In the genomic region with DNA sequence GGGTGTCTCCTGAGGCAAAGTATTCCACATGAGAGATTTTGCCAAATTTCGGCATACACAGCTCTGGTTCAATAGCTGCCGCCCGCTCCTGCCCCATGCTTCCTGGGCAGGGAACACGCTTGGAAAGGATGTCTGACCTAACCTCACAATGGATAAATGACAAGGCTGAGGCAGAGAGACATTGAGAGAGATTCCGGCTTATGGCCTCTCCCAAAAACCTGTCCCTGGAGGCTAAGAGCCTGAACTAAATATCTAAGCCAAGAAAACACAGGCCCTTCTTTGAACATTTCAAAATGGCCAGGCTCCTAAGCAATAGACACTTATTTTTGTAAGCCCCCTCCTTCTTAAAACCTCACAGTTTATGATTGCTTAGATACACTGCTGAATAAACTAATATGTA, we compare ENCODE assay signal across 9 mouse cellular contexts. TPM values are rescaled to one million over a fixed set of nuclear protein-coding genes. Genes with fewer than 3 reads are reported as not detected.
DNase-seq lines count a peak whose midpoint lies in the region; ATAC-seq lines count a peak whose summit lies in the region.
"Had no signal": no experiment of that assay in that cellular context is flagged by ENCODE, and none has a peak within 500 bp of the region (broad histone marks: within the 10 kb centered on the region; RNA-seq: fewer than 3 reads in every experiment).

No protein-coding gene starts in this region.

- no peaks in the 10 kb centered on the region for H3K36me3 ChIP-seq in forebrain, embryonic 10.5 days (replicated peaks)
- H3K36me3 ChIP-seq in forebrain, embryonic 12.5 days (replicated peaks): no peaks in the 10 kb centered on the region
- H3K36me3 ChIP-seq in heart, embryonic 15.5 days: no peaks in the 10 kb centered on the region
- no peaks in the 10 kb centered on the region for H3K36me3 ChIP-seq in embryonic facial prominence, embryonic 12.5 days
- no peaks in the 10 kb centered on the region for H3K36me3 ChIP-seq in limb, embryonic 13.5 days

- peaks cover 77% of the 10 kb centered on the region for H3K27me3 ChIP-seq in forebrain, embryonic 10.5 days (ENCODE audit: poor library complexity, severe bottlenecking)
- H3K27me3 ChIP-seq in forebrain, embryonic 12.5 days: peaks cover 61% of the 10 kb centered on the region
- peaks cover 7% of the 10 kb centered on the region; the same call in 1 of the 2 replicates for H3K27me3 ChIP-seq in heart, embryonic 15.5 days
- H3K27me3 ChIP-seq in embryonic facial prominence, embryonic 12.5 days: peaks cover 34% of the 10 kb centered on the region
- H3K27me3 ChIP-seq in limb, embryonic 13.5 days: peaks cover 43% of the 10 kb centered on the region

- DNase-seq in forebrain, embryonic 10.5 days (ENCODE audit: extremely low spot score, low spot score): no peak
- no peak for DNase-seq in heart, postnatal 36 days
- no peak for DNase-seq in right cerebral cortex, postnatal 4 days
- no peak for DNase-seq in layer of hippocampus, adult 9-11 months

- intact Hi-C loops in heart, postnatal 36 days (cut with DNase I): loop anchor here (5.0 kb wide), 1 partner anchor 137 kb away; no protein-coding TSS in a partner anchor

- 84% methylated on average over 5 of the region's 5 CpGs for WGBS in forebrain, embryonic 10.5 days
- WGBS in forebrain, embryonic 12.5 days: 71% methylated on average over 5 of the region's 5 CpGs
- 86% methylated on average over 5 of the region's 5 CpGs for WGBS in heart, embryonic 15.5 days
- WGBS in embryonic facial prominence, embryonic 12.5 days: 76% methylated on average over 5 of the region's 5 CpGs
- WGBS in limb, embryonic 13.5 days: 90% methylated on average over 5 of the region's 5 CpGs

- no peak overlapping the region; the same call in 1 of the 2 replicates for H3K4me2 ChIP-seq in forebrain, embryonic 12.5 days
- H3K4me2 ChIP-seq in heart, embryonic 15.5 days: peak overlapping the region; percentile 95
- H3K4me2 ChIP-seq in embryonic facial prominence, embryonic 12.5 days (replicated peaks): peak overlapping the region; percentile 92
- peak overlapping the region; percentile 99 for H3K4me2 ChIP-seq in limb, embryonic 13.5 days (replicated peaks)

- no peak overlapping the region for H3K9ac ChIP-seq in forebrain, embryonic 12.5 days
- no peak overlapping the region for H3K9ac ChIP-seq in heart, embryonic 15.5 days
- no peak overlapping the region for H3K9ac ChIP-seq in embryonic facial prominence, embryonic 12.5 days
- H3K9ac ChIP-seq in limb, embryonic 13.5 days: no peak overlapping the region

- H3K9me3 ChIP-seq in forebrain, embryonic 10.5 days: peaks cover 12% of the 10 kb centered on the region; the same call in 1 of the 2 replicates
- peaks cover 4% of the 10 kb centered on the region for H3K9me3 ChIP-seq in forebrain, embryonic 12.5 days
- H3K9me3 ChIP-seq in heart, embryonic 15.5 days (replicated peaks): no peaks in the 10 kb centered on the region
- H3K9me3 ChIP-seq in embryonic facial prominence, embryonic 12.5 days: 0 out of 2 replicates have a peak, but pooled peaks cover 4% of the 10 kb centered on the region
- H3K9me3 ChIP-seq in limb, embryonic 13.5 days: peaks cover 6% of the 10 kb centered on the region; the same call in 1 of the 2 replicates

- peaks cover 56% of the 10 kb centered on the region for H3K4me1 ChIP-seq in forebrain, embryonic 10.5 days
- peaks cover 36% of the 10 kb centered on the region for H3K4me1 ChIP-seq in forebrain, embryonic 12.5 days
- peaks cover 40% of the 10 kb centered on the region for H3K4me1 ChIP-seq in heart, embryonic 15.5 days (replicated peaks)
- peaks cover 20% of the 10 kb centered on the region; the same call in 1 of the 2 replicates for H3K4me1 ChIP-seq in embryonic facial prominence, embryonic 12.5 days
- peaks cover 27% of the 10 kb centered on the region for H3K4me1 ChIP-seq in limb, embryonic 13.5 days

- no peak overlapping the region for H3K27ac ChIP-seq in forebrain, embryonic 10.5 days
- no peak overlapping the region for H3K27ac ChIP-seq in forebrain, embryonic 12.5 days
- H3K27ac ChIP-seq in heart, embryonic 15.5 days: peak overlapping the region; percentile 85; the same call in 1 of the 2 replicates
- no peak overlapping the region for H3K27ac ChIP-seq in embryonic facial prominence, embryonic 12.5 days
- H3K27ac ChIP-seq in limb, embryonic 13.5 days: no peak overlapping the region
- H3K27ac ChIP-seq: kidney, postnatal 0 days had no signal

- ATAC-seq in forebrain, embryonic 12.5 days (ENCODE audit: low FRiP score): no peak
- no peak for ATAC-seq in heart, embryonic 15.5 days (replicated peaks; ENCODE audit: insufficient number of reproducible peaks, insufficient read depth, low FRiP score, low read depth)
- ATAC-seq in embryonic facial prominence, embryonic 12.5 days (ENCODE audit: insufficient number of reproducible peaks, insufficient read depth, low FRiP score, low TSS enrichment): no peak
- ATAC-seq in limb, embryonic 13.5 days (ENCODE audit: low FRiP score, low read depth): no peak

- H3K4me3 ChIP-seq in forebrain, embryonic 10.5 days: peak overlapping the region; percentile 67; the same call in 1 of the 2 replicates
- H3K4me3 ChIP-seq in forebrain, embryonic 12.5 days (replicated peaks): no peak overlapping the region
- no peak overlapping the region for H3K4me3 ChIP-seq in heart, embryonic 15.5 days
- H3K4me3 ChIP-seq in embryonic facial prominence, embryonic 12.5 days: no peak overlapping the region
- no peak overlapping the region for H3K4me3 ChIP-seq in limb, embryonic 13.5 days

RNA-seq across cellular contexts. Expression of gene Spon1, which starts 0.7 kb away (rescaled TPM):
- polyA plus RNA-seq in forebrain, embryonic 10.5 days (2016; fragmentation: Nextera tagmentation; extraction: Ambion mirVana): 10.3 and 12.9 TPM in 2 replicates
- polyA plus RNA-seq in forebrain, embryonic 12.5 days (2016; fragmentation: Nextera tagmentation; extraction: Ambion mirVana): 12.5 and 14.8 TPM in 2 replicates
- polyA plus RNA-seq in heart, embryonic 15.5 days (2015; fragmentation: Nextera tagmentation; extraction: Ambion mirVana): 57.4 and 68.4 TPM in 2 replicates
- total RNA-seq in heart, postnatal 36 days (2021): 10 to 100 TPM; 11.9 to 16.1 TPM
- polyA plus RNA-seq in embryonic facial prominence, embryonic 12.5 days (2016; fragmentation: Nextera tagmentation; extraction: Ambion mirVana): 22.7 and 25.9 TPM in 2 replicates
- 9.3 and 9.9 TPM in 2 replicates for polyA plus RNA-seq in limb, embryonic 13.5 days (2015; fragmentation: Nextera tagmentation; extraction: Ambion mirVana)
